Mouse (Mus musculus): ENCODE measurements around the gene Sipa1l1.
A peak's percentile ranks its signal among the peaks of the same experiment; 100 is the strongest.
"Not testable (repeated sequence)": the region's sequence is repeated elsewhere in the genome, so short reads cannot be mapped to it uniquely, and the experiment has no call there.

Gene Sipa1l1

GRCm38 (mm10) chr12:82474409-82474808 lies 305.3 kb downstream of the Sipa1l1 start:
- DNase-seq (ENCODE audit: low read depth, low spot score): no peak

- DNase-seq (ENCODE audit: low read depth, low spot score): no peak
Observed at GRCm38 (mm10) chr12:82476028-82476427, 306.9 kb downstream of the Sipa1l1 start.

GRCm38 (mm10) chr12:82476580-82476979 lies 307.5 kb downstream of the Sipa1l1 start:
- no peak for DNase-seq (ENCODE audit: low read depth, low spot score)

GRCm38 (mm10) chr12:82477826-82478225 lies 308.7 kb downstream of the Sipa1l1 start:
- DNase-seq (ENCODE audit: low read depth, low spot score): no peak

GRCm38 (mm10) chr12:82478256-82478655 lies 309.1 kb downstream of the Sipa1l1 start:
- DNase-seq (ENCODE audit: low read depth, low spot score): no peak

GRCm38 (mm10) chr12:82479393-82479792 lies 310.3 kb downstream of the Sipa1l1 start:
- DNase-seq (ENCODE audit: low read depth, low spot score): peak; percentile 30

- DNase-seq (ENCODE audit: low read depth, low spot score): not testable (repeated sequence)
Observed at GRCm38 (mm10) chr12:82480425-82480824, 311.3 kb downstream of the Sipa1l1 start.

GRCm38 (mm10) chr12:82485466-82485865 lies 316.3 kb downstream of the Sipa1l1 start:
- DNase-seq (ENCODE audit: low read depth, low spot score): peak; percentile 44

GRCm38 (mm10) chr12:82486829-82487560 lies 317.9 kb downstream of the Sipa1l1 start:
- no peak for DNase-seq (ENCODE audit: low read depth, low spot score)

- peak; percentile 86 for DNase-seq (ENCODE audit: low read depth, low spot score)
Observed at GRCm38 (mm10) chr12:82489093-82489492, 320.0 kb downstream of the Sipa1l1 start.

- DNase-seq (ENCODE audit: low read depth, low spot score): no peak
Observed at GRCm38 (mm10) chr12:82489621-82490020, 320.5 kb downstream of the Sipa1l1 start.

- DNase-seq (ENCODE audit: low read depth, low spot score): no peak
Observed at GRCm38 (mm10) chr12:82492456-82492855, 323.3 kb downstream of the Sipa1l1 start.

- DNase-seq (ENCODE audit: low read depth, low spot score): not testable (repeated sequence)
Observed at GRCm38 (mm10) chr12:82493260-82493659, 324.1 kb downstream of the Sipa1l1 start.

- no peak for DNase-seq (ENCODE audit: low read depth, low spot score)
Observed at GRCm38 (mm10) chr12:82495936-82496335, 326.8 kb downstream of the Sipa1l1 start.

- DNase-seq (ENCODE audit: low read depth, low spot score): peak; percentile 48
Observed at GRCm38 (mm10) chr12:82497866-82498631, 328.9 kb downstream of the Sipa1l1 start.

- no peak for DNase-seq (ENCODE audit: low read depth, low spot score)
Observed at GRCm38 (mm10) chr12:82498701-82499100, 329.6 kb downstream of the Sipa1l1 start.

GRCm38 (mm10) chr12:82499731-82500130 lies 330.6 kb downstream of the Sipa1l1 start:
- DNase-seq (ENCODE audit: low read depth, low spot score): no peak
